Mouse (Mus musculus): Measurements from ENCODE around the gene Mrps7. TPM values are rescaled to one million over a fixed set of nuclear protein-coding genes. Genes with fewer than 3 reads are reported as not detected.

Gene Mrps7
- total RNA-seq, 2 experiments from 2014 or later: 50.2 to 54.2 TPM

GRCm38 (mm10) chr11:115608421-115609399, 5.0 kb downstream of the Mrps7 start:
- DNase-seq (ENCODE audit: low spot score in 2 of 2): peak; percentile 51 to 59

GRCm38 (mm10) chr11:115609576-115609975, 5.9 kb downstream of the Mrps7 start:
- no peak for DNase-seq (ENCODE audit: low spot score in 2 of 2)

DNA sequence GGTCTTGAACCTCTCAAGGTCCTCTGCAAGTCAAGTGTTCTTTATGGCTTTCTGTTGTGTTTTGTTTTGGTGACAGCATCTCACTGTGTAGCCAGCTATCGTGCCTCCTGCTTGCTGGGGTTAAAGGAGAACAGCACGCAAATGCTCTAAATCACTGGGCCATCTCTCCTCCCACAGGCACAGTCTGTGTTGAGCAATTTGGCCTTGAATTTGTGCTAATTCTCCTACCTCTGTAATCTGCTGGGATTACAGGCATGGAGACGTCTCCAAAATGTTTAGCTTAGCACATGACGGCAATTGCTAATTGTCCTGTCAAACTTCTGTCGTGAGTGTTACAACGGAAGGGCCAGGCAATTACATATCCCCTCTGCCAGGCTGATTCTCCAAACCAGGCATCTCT, 7.4 kb downstream of the Mrps7 start:
- no peak for DNase-seq (ENCODE audit: low spot score in 2 of 2)

GRCm38 (mm10) chr11:115612059-115612409, 8.3 kb downstream of the Mrps7 start:
- DNase-seq (ENCODE audit: low spot score in 2 of 2): peak; percentile 76 to 79

DNA sequence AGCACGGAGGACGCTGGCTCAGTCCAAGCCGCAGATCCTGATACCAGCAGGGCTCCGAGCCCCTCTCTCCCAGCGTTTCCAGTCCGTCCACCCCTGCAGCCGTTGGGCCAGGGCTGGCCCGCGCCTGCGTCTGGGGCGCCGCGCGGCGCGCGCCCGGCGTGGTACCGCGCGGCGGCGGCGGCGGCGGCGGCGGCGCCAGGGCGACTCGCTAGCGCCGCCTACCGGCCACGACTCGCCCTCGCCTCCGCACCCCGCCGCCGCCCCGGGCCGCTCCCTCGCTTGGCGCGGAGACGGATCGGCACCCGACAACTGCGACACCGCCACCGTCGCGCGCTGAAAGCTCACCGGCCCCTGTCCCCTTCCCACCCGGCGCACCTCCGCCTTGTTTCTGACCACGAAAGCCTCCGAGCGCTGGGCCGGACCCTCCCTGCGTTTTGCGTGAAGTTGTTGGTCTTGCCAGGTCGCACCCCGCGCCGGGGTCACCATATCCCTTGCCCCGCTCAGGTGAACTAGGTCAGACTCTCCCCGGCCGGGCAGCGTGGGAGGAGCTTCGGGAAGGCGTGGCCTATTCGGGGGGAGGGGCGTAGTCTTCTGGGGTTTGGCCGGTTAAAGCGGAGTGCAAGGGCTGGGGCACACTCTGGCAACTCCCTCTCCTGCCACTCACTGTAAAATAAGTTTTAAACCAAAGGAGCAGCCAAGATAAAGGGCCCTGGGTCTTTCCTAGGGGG, 8.8 kb downstream of the Mrps7 start, which contains the start of gene Mif4gd:
TSS of gene Mif4gd (minus strand) at position 560 of the 728 bp plus-strand sequence.
- peak; percentile 85 to 86 for DNase-seq (ENCODE audit: low spot score in 2 of 2)

DNA sequence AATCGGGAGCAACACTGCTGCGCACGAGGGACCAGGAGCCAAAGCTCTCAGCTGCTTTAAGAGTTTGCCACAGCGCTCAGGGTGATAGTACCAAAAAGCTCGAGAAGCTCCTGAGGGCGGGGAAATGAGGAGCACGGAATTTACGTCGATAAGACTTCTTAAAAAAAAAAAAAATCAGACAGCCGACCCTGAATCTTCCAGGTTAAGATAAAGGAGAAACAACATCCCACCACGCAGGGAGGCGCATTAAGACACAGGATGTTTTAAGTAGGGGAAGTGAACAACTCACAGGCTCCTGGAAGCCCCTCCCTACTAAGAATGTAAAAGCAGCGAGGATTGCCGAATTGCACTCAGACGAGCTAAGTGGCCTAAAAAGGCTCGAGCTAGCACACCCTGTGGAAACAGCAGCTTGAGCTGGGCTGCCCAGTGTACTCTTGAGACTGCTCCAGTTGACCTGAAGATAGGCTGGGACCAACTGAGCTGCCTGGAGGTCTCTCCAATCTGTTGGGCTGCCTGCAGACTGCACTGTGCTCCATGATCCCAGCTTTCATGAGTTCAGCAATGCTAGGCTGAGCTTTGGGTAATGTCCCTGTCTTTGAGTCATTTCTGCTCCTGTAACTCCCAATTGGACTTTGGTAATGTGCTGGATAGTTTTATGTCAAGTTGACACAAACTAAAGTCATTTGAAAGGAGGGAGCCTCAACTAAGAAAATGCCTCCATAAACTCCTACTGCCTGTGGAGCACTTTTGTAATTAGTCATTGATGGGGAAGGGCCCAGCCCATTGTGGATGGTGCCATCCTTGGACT, 9.6 kb downstream of the Mrps7 start:
- DNase-seq (ENCODE audit: low spot score in 2 of 2): no peak

DNA sequence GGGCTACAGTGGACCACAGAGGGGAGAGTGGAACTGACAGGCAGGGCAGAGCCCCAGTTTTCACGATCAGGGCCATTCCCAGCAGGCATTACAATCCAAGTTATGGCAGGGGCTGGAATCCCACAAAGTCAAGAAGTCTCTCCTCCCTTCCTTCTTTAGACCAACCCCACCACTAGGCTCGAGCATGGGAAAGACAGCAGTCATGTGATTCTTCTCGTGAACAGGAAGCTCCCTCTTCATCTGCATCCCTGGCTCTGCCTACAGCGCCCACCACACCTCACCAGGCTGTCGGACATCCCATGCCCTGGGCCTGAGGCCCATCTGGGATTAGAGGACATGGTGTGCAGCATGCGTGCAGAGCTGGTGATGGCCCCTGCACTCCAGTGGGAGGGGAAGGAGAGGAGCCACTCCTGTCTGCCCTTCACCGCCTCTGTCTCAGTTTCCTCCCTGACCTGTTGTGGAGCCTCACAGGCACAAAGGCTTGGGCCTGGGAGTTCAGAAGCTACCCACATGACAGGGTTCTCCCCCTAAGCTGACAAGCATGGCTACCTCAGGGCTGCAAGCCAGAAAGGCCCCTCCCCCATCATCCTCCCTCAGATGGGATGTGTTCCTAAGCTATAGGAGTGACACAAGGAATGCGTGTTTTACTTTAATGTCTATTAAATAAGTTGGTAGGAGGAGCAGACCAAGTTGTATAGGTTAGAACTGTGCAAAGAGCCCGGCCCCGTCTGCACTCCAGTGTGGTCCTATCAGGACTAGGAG, 10.8 kb downstream of the Mrps7 start:
- no peak for DNase-seq (ENCODE audit: low spot score in 2 of 2)

GRCm38 (mm10) chr11:115615108-115615825, 11.5 kb downstream of the Mrps7 start:
- DNase-seq (ENCODE audit: low spot score in 2 of 2): no peak

- DNase-seq (ENCODE audit: low spot score in 2 of 2): no peak
Measured at GRCm38 (mm10) chr11:115615875-115616274, 12.2 kb downstream of the Mrps7 start.

DNA sequence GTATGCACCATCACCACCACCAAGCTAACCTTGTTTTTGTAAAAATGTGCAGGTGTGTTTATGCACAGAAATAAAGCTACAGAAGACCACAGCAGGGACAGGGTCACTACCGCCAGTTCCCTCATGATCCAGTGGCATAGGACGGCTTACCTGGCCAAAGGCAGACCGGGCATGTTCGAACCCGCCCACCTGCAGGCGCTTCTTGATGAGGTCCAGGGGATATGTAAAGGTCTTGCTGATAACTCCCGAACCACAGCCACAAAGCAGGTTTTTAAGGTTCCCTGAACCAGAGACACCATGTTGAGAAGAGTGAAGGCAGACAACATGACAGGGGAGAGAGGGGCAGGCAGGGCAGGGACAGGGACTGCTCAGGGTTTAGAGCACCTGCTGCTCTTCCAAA, 12.6 kb downstream of the Mrps7 start:
- DNase-seq (ENCODE audit: low spot score in 2 of 2): no peak

DNA sequence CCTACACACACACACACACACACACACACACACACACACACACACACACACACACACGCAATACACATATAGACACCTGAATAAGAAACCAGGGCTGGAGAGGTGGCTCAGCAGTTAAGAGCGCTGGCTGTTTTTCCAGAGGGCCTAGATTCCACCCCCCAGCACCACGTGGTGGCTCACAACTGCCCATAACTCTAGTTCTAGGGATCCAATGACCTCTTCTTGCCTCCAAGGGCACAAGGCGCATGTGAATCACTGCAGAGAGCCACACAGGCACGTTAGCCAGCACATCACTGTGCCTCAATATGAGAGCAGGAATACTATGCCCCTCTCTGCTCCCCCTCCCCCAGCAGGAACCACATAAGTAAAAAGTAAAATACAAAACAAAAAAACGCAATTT, 13.2 kb downstream of the Mrps7 start:
- DNase-seq (ENCODE audit: low spot score in 2 of 2): no peak

DNA sequence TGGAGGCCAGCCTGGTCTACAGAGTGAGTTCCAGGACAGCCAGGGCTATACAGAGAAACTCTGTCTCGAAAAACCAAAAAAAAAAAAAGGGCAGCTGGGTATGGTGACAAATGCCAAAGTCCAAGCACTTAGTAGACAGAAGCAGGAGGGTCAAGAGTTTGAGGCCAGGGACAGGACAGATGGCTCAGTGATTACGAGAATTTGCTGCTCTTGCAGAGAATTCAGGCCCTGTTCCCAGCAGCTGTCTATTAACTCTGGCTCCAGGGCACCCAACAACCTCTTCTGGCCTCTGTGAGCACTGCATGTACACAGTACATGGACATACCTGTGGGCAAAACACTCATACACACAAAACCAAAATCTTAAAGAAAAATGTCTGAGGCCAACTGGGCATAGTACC, 14.3 kb downstream of the Mrps7 start:
- no peak for DNase-seq (ENCODE audit: low spot score in 2 of 2)

DNA sequence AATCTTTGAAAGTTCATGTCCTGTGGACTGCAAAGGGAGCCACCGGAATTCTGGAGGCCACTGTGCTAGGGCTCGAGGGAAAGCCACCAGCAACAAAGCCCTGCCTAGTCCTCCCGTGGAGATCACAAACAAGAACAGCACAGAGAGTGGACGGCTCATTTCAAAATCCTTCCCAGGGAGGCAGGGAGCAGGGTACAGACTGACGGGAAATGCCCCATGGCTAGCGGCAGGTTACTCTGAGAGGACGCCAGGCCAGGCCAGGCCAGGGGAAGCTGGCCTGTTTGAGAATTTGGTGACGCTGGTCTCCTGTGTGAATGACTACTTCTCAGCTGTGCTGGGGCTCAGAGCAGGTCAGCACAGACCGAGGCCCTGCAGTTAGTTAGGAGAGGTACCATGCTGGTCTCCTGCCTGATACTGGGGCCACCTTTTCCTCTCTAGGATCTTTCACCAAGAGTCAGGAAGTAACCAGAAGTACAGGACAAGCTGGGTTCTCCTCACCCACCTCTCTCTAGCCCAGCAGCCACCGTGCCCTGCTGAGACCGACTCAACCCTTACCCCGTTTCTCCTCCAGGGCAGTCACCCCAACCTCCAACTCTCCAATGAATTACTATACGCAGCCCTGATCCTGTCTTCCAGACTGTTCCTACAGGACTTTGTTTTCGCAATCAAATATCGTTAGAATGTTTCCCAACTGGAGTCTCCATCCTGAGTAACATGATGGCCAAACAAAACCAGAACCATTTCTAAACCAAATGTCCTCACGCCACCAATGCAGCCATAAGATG, 15.2 kb downstream of the Mrps7 start:
- DNase-seq (ENCODE audit: low spot score in 2 of 2): no peak

DNA sequence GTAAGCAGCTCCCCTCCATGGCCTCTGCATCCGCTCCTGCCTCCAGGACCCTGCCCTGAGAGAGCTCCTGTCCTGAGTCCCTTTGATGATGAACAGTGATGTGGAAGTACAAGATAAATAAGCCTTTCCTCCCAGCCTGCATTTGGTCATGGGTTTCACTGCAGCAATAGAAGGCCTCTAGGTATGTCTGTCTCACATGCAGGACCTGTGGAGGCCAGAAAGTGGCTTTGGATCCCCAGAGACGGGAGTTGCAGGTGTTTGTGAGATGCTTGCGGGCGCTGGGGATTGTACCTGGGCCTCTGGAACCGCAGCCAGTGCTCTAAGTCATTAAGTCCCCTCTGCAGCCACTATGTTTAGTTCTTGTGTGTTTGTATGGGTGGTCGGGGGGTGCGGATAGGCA, 16.2 kb downstream of the Mrps7 start:
- DNase-seq (ENCODE audit: low spot score in 2 of 2): no peak

GRCm38 (mm10) chr11:115623487-115624070, 19.9 kb downstream of the Mrps7 start:
- no peak for DNase-seq (ENCODE audit: low spot score in 2 of 2)

GRCm38 (mm10) chr11:115625877-115626276, 22.2 kb downstream of the Mrps7 start:
- DNase-seq (ENCODE audit: low spot score in 2 of 2): no peak

DNA sequence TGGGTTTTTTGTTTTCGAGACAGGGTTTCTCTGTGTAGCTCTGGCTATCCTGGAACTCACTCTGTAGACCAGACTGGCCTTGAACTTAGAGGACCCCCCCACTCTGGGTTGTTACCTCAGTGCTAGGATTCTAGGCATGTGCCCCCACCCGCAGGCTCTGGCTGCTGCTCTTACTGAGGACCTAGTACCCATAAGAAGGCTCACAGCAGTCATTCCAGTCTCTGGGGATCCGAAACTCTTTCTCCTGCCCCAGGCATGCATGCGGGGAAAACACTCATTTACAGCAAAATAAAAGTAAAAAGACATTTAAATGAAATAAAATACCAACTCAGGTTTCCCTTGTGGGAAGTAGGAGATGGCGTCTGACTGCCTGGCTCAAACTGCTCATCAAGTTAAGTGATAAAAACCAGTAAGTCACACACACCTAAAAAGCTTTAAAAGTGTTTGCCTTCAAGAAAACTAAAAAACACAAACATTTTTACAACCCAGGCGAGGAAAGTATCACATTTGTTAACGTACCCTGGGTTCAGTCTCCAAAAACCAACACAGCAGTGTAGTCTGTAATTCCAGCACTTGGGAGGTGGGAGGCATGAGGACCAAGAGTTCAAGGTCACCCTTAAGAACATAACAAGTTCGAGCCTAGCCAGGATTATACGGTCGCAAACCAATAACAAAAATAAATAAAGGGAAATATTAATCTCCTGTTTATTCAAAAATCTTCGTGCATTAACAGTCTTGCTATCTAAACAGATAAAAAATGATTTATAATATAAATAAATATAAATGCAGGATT, 23.3 kb downstream of the Mrps7 start:
- no peak for DNase-seq (ENCODE audit: low spot score in 2 of 2)
